Mouse (Mus musculus) embryonic facial prominence, embryonic 14.5 days (tissue): ENCODE data around the gene Notum. TPM values are rescaled to one million over a fixed set of nuclear protein-coding genes. Genes with fewer than 3 reads are reported as not detected.

Source experiments
- ATAC-seq: fragments of 200-750 bp; cut with Nextera tagmentation; 2 replicates; pipeline ENCODE4 v1.8.0; 2017; ENCODE audit warnings: low read depth, moderate number of reproducible peaks, moderate TSS enrichment
- DNase-seq: peaks from one replicate; pipeline ENCODE4 v3.0.0-alpha.2; 2015; ENCODE audit warnings: low spot score
- H3K27ac ChIP-seq: fragments of 300-500 bp; sonication (generic); replicated peaks from 2 replicates; pipeline ENCODE4 v1.5.1; 2014; ENCODE audit warnings: low read depth, mild to moderate bottlenecking, low read length, moderate library complexity
- H3K27me3 ChIP-seq: fragments of 300-500 bp; sonication (generic); replicated peaks from 2 replicates; pipeline ENCODE4 v1.6.1; 2014; ENCODE audit warnings: low read length; ENCODE audit not compliant: control insufficient read depth, insufficient read depth
- H3K36me3 ChIP-seq: fragments of 300-500 bp; sonication (generic); 2 replicates; pipeline ENCODE4 v1.6.1; 2014; ENCODE audit warnings: low read length, mixed read lengths; ENCODE audit not compliant: control insufficient read depth, insufficient read depth
- H3K4me1 ChIP-seq: fragments of 300-500 bp; sonication (generic); 2 replicates; pipeline ENCODE4 v1.6.1; 2014; ENCODE audit warnings: antibody characterized with exemption, low read length; ENCODE audit not compliant: control insufficient read depth, insufficient read depth
- H3K4me2 ChIP-seq: fragments of 300-500 bp; sonication (generic); 2 replicates; pipeline ENCODE4 v1.6.1; 2014; ENCODE audit warnings: low read depth, mild to moderate bottlenecking, low read length, moderate library complexity, mixed read lengths
- H3K4me3 ChIP-seq: fragments of 300-500 bp; sonication (generic); 2 replicates; pipeline ENCODE4 v1.5.1; 2014; ENCODE audit warnings: low read depth, mild to moderate bottlenecking, low read length
- H3K9ac ChIP-seq: fragments of 300-500 bp; sonication (generic); 2 replicates; pipeline ENCODE4 v1.6.1; 2014; ENCODE audit warnings: low read depth, mild to moderate bottlenecking, low read length, moderate library complexity, mixed read lengths
- H3K9me3 ChIP-seq: fragments of 300-500 bp; sonication (generic); 2 replicates; pipeline ENCODE4 v1.6.1; 2016; ENCODE audit warnings: low read length; ENCODE audit not compliant: control insufficient read depth
- WGBS: fragments of 180-500 bp; shearing (Covaris S2); extraction: QIAGEN DNeasy Blood & Tissue Kit; methylation state at CpG from one replicate; pipeline ENCODE4 v1.1.7; 2014; 5-methylcytosine and 5-hydroxymethylcytosine counted together
- polyA plus RNA-seq: library from polyadenylated mRNA; unstranded; fragments of >200 nt; fragmentation: Nextera tagmentation; extraction: Ambion mirVana; gene quantifications from 2 replicates; pipeline ENCODE4 v1.2.1, GENCODE M21; 2014

The Notum gene
- polyA plus RNA-seq, 1 experiment from 2014 or later: 3.6 TPM

- Histone ChIP-seq H3K9me3 (no peaks in the 10 kb centered on the region), H3K4me3 (no peak overlapping the region), H3K4me1 (peaks cover 4% of the 10 kb centered on the region; the same call in 1 of the 2 replicates), H3K4me2 (no peak overlapping the region), H3K36me3 (peaks cover 59% of the 10 kb centered on the region), H3K27me3 (no peaks in the 10 kb centered on the region), H3K27ac (no peak overlapping the region), H3K9ac (no peak overlapping the region)
- ATAC-seq: no peak
- 89% methylated on average over 6 of the region's 6 CpGs for whole genome bisulfite sequencing
- no peak for DNase-seq
Measured at GRCm38 (mm10) chr11:120622805-120623204, 38.2 kb downstream of the Notum start.

- no peaks in the 10 kb centered on the region for H3K9me3 ChIP-seq
- peaks cover 50% of the 10 kb centered on the region for H3K36me3 ChIP-seq
- peaks cover 10% of the 10 kb centered on the region for H3K4me1 ChIP-seq
- no peak overlapping the region for H3K4me2 ChIP-seq
- no peak overlapping the region for H3K9ac ChIP-seq
- H3K27ac ChIP-seq: no peak overlapping the region
- DNase-seq (no peak), ATAC-seq (no peak)
- 92% methylated on average over 14 of the region's 14 CpGs for WGBS
- H3K27me3 ChIP-seq: no peaks in the 10 kb centered on the region
- no peak overlapping the region for H3K4me3 ChIP-seq
Measured at GRCm38 (mm10) chr11:120620195-120620594, 40.8 kb downstream of the Notum start.

- WGBS: 93% methylated on average over 25 of the region's 25 CpGs
- ATAC-seq: no peak
- no peaks in the 10 kb centered on the region for H3K9me3 ChIP-seq
- no peak overlapping the region for H3K4me3 ChIP-seq
- H3K36me3 ChIP-seq: peaks cover 57% of the 10 kb centered on the region
- H3K27me3 ChIP-seq: no peaks in the 10 kb centered on the region
- H3K27ac ChIP-seq: no peak overlapping the region
- H3K4me2 ChIP-seq: no peak overlapping the region
- no peak for DNase-seq
- H3K4me1 ChIP-seq: peaks cover 8% of the 10 kb centered on the region
- H3K9ac ChIP-seq: no peak overlapping the region
Measured at GRCm38 (mm10) chr11:120618619-120619535, 42.1 kb downstream of the Notum start.

- Histone ChIP-seq H3K36me3 (peaks cover 62% of the 10 kb centered on the region), H3K4me1 (peaks cover 8% of the 10 kb centered on the region), H3K27me3 (no peaks in the 10 kb centered on the region), H3K4me2 (peak within 1 kb of the TSS; percentile 85), H3K4me3 (peak within 1 kb of the TSS; percentile 88), H3K9me3 (no peaks in the 10 kb centered on the region), H3K27ac (peak within 1 kb of the TSS; percentile 61; the same call in 1 of the 2 replicates), H3K9ac (peak within 1 kb of the TSS; percentile 82)
- DNase-seq (peak; percentile 94), ATAC-seq (peak; percentile 95)
- under 1% methylated on average over 43 of the region's 56 CpGs for WGBS
Measured at GRCm38 (mm10) chr11:120617519-120618112, 43.4 kb downstream of the Notum start, which contains the start of gene Pcyt2. Pcyt2 (minus strand) TSS chr11:120617936.

DNA sequence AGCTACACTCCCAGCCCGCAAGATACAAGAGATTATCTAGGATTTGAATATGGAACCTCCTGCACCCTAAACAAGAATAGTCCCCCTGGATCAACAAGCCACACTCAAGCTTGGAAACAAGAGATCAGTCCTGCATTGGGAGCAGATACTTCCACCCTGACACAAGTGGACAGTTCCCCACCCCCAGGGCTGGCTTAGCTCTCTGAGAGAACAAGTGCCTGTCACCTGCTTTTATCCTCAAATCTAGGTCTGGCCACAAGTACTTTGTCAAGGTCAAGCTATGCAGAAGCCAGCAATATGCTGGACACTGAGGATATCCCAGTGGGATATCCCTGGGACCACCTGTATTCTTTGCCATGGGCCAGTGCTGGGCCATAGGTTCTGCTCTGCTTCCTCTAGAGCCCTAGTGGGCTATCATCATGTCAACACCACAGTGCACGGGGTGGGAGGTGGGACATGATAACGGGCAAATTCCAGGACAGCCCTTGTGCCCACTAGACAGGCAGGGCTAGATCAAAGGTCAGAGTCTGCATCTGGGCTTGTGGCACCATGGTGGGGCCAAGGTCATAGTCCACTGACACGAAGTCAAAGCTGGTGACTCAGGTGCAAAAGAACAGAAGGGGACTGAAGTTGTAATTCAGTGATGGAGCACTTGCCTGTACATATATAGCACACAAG lies 44.2 kb downstream of the Notum start:
- no peaks in the 10 kb centered on the region for H3K9me3 ChIP-seq
- peaks cover 8% of the 10 kb centered on the region for H3K4me1 ChIP-seq
- WGBS: 40% methylated on average over 4 of the region's 4 CpGs
- H3K4me3 ChIP-seq: peak overlapping the region; percentile 88
- DNase-seq (no peak), ATAC-seq (no peak)
- peak overlapping the region; percentile 82 for H3K9ac ChIP-seq
- H3K36me3 ChIP-seq: peaks cover 63% of the 10 kb centered on the region
- no peak overlapping the region for H3K27ac ChIP-seq
- no peaks in the 10 kb centered on the region for H3K27me3 ChIP-seq
- peak overlapping the region; percentile 85 for H3K4me2 ChIP-seq

- no peak for ATAC-seq
- no peak for DNase-seq
- 0 out of 2 replicates have a peak overlapping the region, but pooled peaks have one; percentile 3 for H3K9ac ChIP-seq
- no peak overlapping the region for H3K27ac ChIP-seq
- no peak overlapping the region for H3K4me3 ChIP-seq
- H3K4me1 ChIP-seq: peaks cover 8% of the 10 kb centered on the region
- peaks cover 66% of the 10 kb centered on the region for H3K36me3 ChIP-seq
- no peaks in the 10 kb centered on the region for H3K9me3 ChIP-seq
- H3K27me3 ChIP-seq: no peaks in the 10 kb centered on the region
- no peak overlapping the region for H3K4me2 ChIP-seq
- WGBS: 89% methylated on average over 11 of the region's 11 CpGs
Measured at GRCm38 (mm10) chr11:120615606-120616203, 45.3 kb downstream of the Notum start.

DNA sequence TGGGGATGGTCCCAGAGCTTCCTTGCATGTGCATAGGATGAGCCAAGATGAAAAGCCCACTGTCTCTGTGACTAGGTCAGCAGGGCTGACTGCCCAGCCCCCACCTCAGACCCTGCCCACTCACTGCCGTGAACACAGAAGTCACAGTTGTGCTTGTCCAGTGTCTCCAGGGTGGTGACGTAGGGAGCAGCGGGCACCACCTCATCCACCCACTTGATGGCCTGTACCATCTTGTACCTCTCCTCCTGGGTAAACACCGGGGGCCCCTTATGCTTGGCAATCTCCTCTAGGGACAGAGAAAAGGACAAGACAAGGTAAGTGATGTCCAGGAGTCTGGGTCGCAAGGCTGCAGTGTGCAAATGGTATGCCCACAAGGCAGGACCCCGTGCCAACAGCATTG lies 45.8 kb downstream of the Notum start:
- no peaks in the 10 kb centered on the region for H3K9me3 ChIP-seq
- H3K4me1 ChIP-seq: peaks cover 8% of the 10 kb centered on the region
- no peak overlapping the region for H3K4me3 ChIP-seq
- no peak for ATAC-seq
- DNase-seq: no peak
- H3K27ac ChIP-seq: no peak overlapping the region
- no peak overlapping the region for H3K9ac ChIP-seq
- peaks cover 65% of the 10 kb centered on the region for H3K36me3 ChIP-seq
- H3K4me2 ChIP-seq: no peak overlapping the region
- WGBS: 93% methylated on average over 6 of the region's 6 CpGs
- H3K27me3 ChIP-seq: no peaks in the 10 kb centered on the region

- peaks cover 55% of the 10 kb centered on the region for H3K36me3 ChIP-seq
- H3K4me3 ChIP-seq: no peak overlapping the region
- DNase-seq (no peak), ATAC-seq (no peak)
- no peak overlapping the region for H3K27ac ChIP-seq
- H3K9ac ChIP-seq: no peak overlapping the region
- H3K4me1 ChIP-seq: peaks cover 8% of the 10 kb centered on the region
- 88% methylated on average over 8 of the region's 8 CpGs for WGBS
- peaks cover 4% of the 10 kb centered on the region; the same call in 1 of the 2 replicates for H3K27me3 ChIP-seq
- no peak overlapping the region for H3K4me2 ChIP-seq
- H3K9me3 ChIP-seq: no peaks in the 10 kb centered on the region
Measured at GRCm38 (mm10) chr11:120613976-120614375, 47.0 kb downstream of the Notum start.
